Mouse (Mus musculus): ENCODE measurements around the gene Anks6.

Anks6 gene

DNA sequence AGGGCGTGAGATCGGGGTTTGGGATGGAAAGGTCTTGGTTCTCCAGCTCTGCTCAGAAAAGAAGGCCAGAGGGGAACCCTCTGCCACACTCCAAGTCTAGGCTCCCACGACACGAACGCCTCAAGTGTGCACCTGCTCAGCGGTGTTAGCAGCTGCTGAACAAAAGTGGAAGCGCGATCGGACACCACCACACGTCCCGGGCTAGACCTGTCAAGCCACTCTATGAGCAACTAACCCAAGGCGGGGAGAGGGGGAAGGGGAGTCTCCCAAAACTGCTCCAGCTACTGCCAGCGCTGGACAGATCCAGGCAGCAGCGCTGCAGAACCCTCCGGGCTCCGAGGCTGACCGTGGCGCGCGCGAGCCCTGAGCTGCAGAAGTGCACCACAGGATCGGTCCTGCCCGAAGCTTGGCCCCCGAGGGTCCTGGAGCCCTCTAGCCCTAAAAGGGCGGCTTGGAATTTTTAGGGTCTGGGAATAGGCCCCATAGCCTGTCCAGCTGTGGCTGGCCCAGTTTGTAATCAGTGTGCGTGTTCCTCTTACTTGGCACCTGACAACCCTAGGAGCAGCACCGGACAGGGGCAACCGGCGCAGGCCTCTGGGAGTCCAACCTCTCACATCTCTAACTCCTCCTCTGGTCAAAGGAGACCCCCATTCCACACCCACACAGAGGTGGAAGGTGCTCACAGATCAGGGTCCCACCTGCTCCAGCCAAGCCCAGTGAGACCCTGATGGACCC is 66.8 kb downstream of the Anks6 start:
- no peak for DNase-seq (ENCODE audit: low spot score in 2 of 2)

GRCm38 (mm10) chr4:46989842-46990241 is 67.4 kb downstream of the Anks6 start:
- DNase-seq (ENCODE audit: low spot score in 2 of 2): no peak

GRCm38 (mm10) chr4:46988824-46989223 is 68.4 kb downstream of the Anks6 start:
- DNase-seq (ENCODE audit: low spot score in 2 of 2): no peak

DNA sequence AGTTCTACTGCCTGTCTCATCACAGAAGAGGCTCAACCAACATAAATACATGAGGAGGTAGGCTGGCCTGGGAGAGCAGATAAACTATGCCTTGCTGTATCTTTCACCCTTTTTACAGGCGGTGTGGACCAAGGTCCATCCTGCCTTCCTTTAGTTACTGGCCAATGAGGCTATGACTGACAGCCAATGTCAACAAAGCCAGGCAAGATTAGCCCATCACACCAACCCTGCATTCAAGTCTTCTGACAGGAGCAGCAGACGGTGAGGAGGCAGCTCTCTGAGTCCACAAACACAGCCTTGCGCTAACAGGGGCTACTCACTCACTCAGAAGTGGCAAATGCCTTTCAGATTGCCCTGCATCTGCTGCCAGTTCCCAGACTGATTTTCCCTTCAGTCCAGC is 69.0 kb downstream of the Anks6 start:
- no peak for DNase-seq (ENCODE audit: low spot score in 2 of 2)

DNA sequence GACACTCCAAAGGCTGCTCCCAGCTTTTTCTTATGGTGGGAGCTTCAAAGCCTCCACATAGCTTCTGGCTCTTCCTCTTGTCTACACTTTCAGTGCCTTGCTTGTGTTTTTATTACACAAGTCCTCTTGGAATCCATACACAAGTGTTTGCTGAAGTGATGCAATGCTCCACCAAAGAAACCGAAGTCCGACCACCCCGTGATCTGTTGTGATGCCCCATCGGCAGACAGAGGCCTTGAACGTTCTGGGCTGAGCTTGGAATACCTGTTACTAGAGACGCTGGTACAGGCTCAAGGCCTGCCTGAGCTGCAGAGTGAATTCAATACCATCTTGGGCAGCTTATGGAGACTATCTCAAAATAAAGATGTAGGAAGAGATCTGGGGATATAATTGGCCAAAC is 69.4 kb downstream of the Anks6 start:
- no peak for DNase-seq (ENCODE audit: low spot score in 2 of 2)

- no peak for DNase-seq (ENCODE audit: low spot score in 2 of 2)
Observed at GRCm38 (mm10) chr4:46986054-46986453, 71.2 kb downstream of the Anks6 start.

GRCm38 (mm10) chr4:46982912-46983311 is 74.3 kb downstream of the Anks6 start:
- no peak for DNase-seq (ENCODE audit: low spot score in 2 of 2)

GRCm38 (mm10) chr4:46982094-46982493 is 75.1 kb downstream of the Anks6 start:
- DNase-seq (ENCODE audit: low spot score in 2 of 2): no peak

DNA sequence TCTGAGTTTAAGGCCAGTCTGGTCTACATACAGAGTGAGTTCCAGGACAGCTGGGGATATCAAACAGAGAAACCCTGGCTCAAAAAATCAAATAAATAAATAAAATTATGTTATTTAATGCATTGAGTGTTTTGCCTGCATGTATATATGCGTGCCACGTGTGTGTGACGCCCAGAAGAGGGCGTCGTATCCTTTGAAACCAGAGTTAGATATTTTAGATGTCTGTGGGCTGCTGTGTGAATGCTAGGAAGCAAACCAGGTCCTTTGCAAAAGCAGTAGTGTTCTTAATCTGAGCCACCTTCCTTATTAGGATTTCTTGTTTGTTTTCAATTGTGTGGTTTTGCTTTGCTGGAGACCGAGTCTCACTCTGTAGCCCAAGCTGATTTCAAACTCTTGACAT is 78.9 kb downstream of the Anks6 start:
- DNase-seq (ENCODE audit: low spot score in 2 of 2): no peak

GRCm38 (mm10) chr4:46977161-46977560 is 80.1 kb downstream of the Anks6 start:
- DNase-seq (ENCODE audit: low spot score in 2 of 2): no peak

GRCm38 (mm10) chr4:46976671-46977071 is 80.6 kb downstream of the Anks6 start:
- no peak for DNase-seq (ENCODE audit: low spot score in 2 of 2)

DNA sequence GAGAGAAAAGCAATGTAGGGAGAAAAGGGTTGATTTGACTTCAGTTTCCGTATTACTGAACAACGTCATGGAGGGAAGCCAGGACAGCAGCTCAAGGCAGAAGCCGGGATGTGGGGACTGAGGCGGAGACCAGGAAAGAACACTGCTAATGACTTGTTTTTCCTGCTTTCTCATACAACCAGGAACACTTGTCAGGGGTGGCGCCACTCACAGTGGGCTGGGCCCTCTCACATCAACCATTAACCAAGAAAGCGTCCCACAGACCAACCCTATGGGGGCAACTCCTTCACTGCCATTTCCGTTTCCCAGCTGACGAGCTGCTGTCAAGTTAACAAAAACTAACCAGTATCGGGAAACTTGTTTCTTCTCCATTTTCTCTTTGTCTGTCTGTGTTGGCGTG is 83.9 kb downstream of the Anks6 start:
- DNase-seq (ENCODE audit: low spot score in 2 of 2): no peak

GRCm38 (mm10) chr4:46967981-46968380 is 89.2 kb downstream of the Anks6 start:
- DNase-seq (ENCODE audit: low spot score in 2 of 2): no peak

DNA sequence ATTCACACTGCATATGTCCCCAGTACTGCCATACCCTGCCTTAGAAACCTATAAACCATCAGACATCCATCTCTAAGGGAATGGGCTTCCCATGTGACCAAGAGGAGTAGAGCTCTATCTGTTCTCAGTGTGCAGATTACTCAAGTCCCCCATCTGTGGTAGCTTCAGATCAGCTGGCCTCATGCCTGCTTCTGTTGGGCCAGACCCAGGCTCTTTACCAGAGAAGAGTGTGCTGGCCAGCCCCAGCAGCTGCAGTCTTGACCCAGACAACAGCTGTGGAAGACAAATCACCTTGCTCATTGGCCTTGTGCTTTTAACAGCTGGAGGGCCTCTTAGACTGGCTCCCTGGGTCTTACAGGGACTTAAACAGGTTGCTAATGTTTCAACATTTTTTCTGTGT is 90.7 kb downstream of the Anks6 start:
- DNase-seq (ENCODE audit: low spot score in 2 of 2): no peak
